Mouse (Mus musculus): ENCODE data around the gene Kcnt2. TPM values are rescaled to one million over a fixed set of nuclear protein-coding genes. Genes with fewer than 3 reads are reported as not detected.

The Kcnt2 gene
- polyA plus RNA-seq, 1 experiment from 2014 or later: 1.3 TPM

- Histone ChIP-seq H3K27ac (replicated peaks; ENCODE audit: low read depth, low read length) (no peak overlapping the region), H3K4me3 (ENCODE audit: low read depth, low read length) (no peak overlapping the region), H3K9me3 (ENCODE audit: control insufficient read depth, low read length) (no peaks in the 10 kb centered on the region), H3K36me3 (ENCODE audit: control insufficient read depth, insufficient read depth, low read length) (no peaks in the 10 kb centered on the region), H3K4me1 (ENCODE audit: control insufficient read depth, insufficient read depth, low read length) (no peaks in the 10 kb centered on the region), H3K4me2 (ENCODE audit: low read depth, severe bottlenecking) (no peak overlapping the region), H3K27me3 (ENCODE audit: control insufficient read depth, insufficient read depth, low read length) (no peaks in the 10 kb centered on the region), H3K9ac (ENCODE audit: low read length) (no peak overlapping the region)
- no peak for DNase-seq (ENCODE audit: low spot score)
- 89% methylated on average over 3 of the region's 3 CpGs for WGBS
- ATAC-seq (ENCODE audit: insufficient number of reproducible peaks, low FRiP score, low TSS enrichment, low read depth): no peak
Measured at GRCm38 (mm10) chr1:140381093-140381492, 135.1 kb downstream of the Kcnt2 start.

GRCm38 (mm10) chr1:140390301-140390700 lies 144.3 kb downstream of the Kcnt2 start:
- Histone ChIP-seq H3K27me3 (ENCODE audit: control insufficient read depth, insufficient read depth, low read length) (no peaks in the 10 kb centered on the region), H3K9ac (ENCODE audit: low read length) (no peak overlapping the region), H3K4me3 (ENCODE audit: low read depth, low read length) (no peak overlapping the region), H3K4me1 (ENCODE audit: control insufficient read depth, insufficient read depth, low read length) (no peaks in the 10 kb centered on the region), H3K36me3 (ENCODE audit: control insufficient read depth, insufficient read depth, low read length) (no peaks in the 10 kb centered on the region), H3K4me2 (ENCODE audit: low read depth, severe bottlenecking) (no peak overlapping the region), H3K27ac (replicated peaks; ENCODE audit: low read depth, low read length) (no peak overlapping the region), H3K9me3 (ENCODE audit: control insufficient read depth, low read length) (no peaks in the 10 kb centered on the region)
- WGBS: 72% methylated on average over 4 of the region's 4 CpGs
- DNase-seq (ENCODE audit: low spot score) (no peak), ATAC-seq (ENCODE audit: insufficient number of reproducible peaks, low FRiP score, low TSS enrichment, low read depth) (no peak)

GRCm38 (mm10) chr1:140397756-140398155 lies 151.8 kb downstream of the Kcnt2 start:
- H3K36me3 ChIP-seq (ENCODE audit: control insufficient read depth, insufficient read depth, low read length): no peaks in the 10 kb centered on the region
- H3K4me3 ChIP-seq (ENCODE audit: low read depth, low read length): no peak overlapping the region
- H3K27me3 ChIP-seq (ENCODE audit: control insufficient read depth, insufficient read depth, low read length): no peaks in the 10 kb centered on the region

GRCm38 (mm10) chr1:140406631-140407288 lies 160.8 kb downstream of the Kcnt2 start:
- WGBS: 62% methylated on average over 4 of the region's 4 CpGs
- H3K27me3 ChIP-seq (ENCODE audit: control insufficient read depth, insufficient read depth, low read length): no peaks in the 10 kb centered on the region
- no peak for ATAC-seq (ENCODE audit: insufficient number of reproducible peaks, low FRiP score, low TSS enrichment, low read depth)
- no peaks in the 10 kb centered on the region for H3K36me3 ChIP-seq (ENCODE audit: control insufficient read depth, insufficient read depth, low read length)
- no peak overlapping the region for H3K4me2 ChIP-seq (ENCODE audit: low read depth, severe bottlenecking)
- no peak overlapping the region for H3K4me3 ChIP-seq (ENCODE audit: low read depth, low read length)
- DNase-seq (ENCODE audit: low spot score): no peak
- no peak overlapping the region for H3K9ac ChIP-seq (ENCODE audit: low read length)
- H3K9me3 ChIP-seq (ENCODE audit: control insufficient read depth, low read length): no peaks in the 10 kb centered on the region
- H3K4me1 ChIP-seq (ENCODE audit: control insufficient read depth, insufficient read depth, low read length): no peaks in the 10 kb centered on the region
- H3K27ac ChIP-seq (replicated peaks; ENCODE audit: low read depth, low read length): no peak overlapping the region

More at GRCm38 (mm10) chr1:140397756-140398155, 151.8 kb downstream of the Kcnt2 start:
- no peaks in the 10 kb centered on the region for H3K9me3 ChIP-seq (ENCODE audit: control insufficient read depth, low read length)
- H3K4me1 ChIP-seq (ENCODE audit: control insufficient read depth, insufficient read depth, low read length): no peaks in the 10 kb centered on the region
- DNase-seq (ENCODE audit: low spot score): no peak
- no peak for ATAC-seq (ENCODE audit: insufficient number of reproducible peaks, low FRiP score, low TSS enrichment, low read depth)
- H3K9ac ChIP-seq (ENCODE audit: low read length): no peak overlapping the region
- H3K27ac ChIP-seq (replicated peaks; ENCODE audit: low read depth, low read length): no peak overlapping the region
- H3K4me2 ChIP-seq (ENCODE audit: low read depth, severe bottlenecking): no peak overlapping the region

- DNase-seq (ENCODE audit: low spot score) (no peak), ATAC-seq (ENCODE audit: insufficient number of reproducible peaks, low FRiP score, low TSS enrichment, low read depth) (no peak)
- WGBS: 64% methylated on average over 1 of the region's 1 CpGs
Measured at GRCm38 (mm10) chr1:140415761-140416160, 169.8 kb downstream of the Kcnt2 start.

GRCm38 (mm10) chr1:140422954-140423353 lies 177.0 kb downstream of the Kcnt2 start:
- Histone ChIP-seq H3K27me3 (ENCODE audit: control insufficient read depth, insufficient read depth, low read length) (no peaks in the 10 kb centered on the region), H3K4me1 (ENCODE audit: control insufficient read depth, insufficient read depth, low read length) (no peaks in the 10 kb centered on the region), H3K9ac (ENCODE audit: low read length) (no peak overlapping the region), H3K4me3 (ENCODE audit: low read depth, low read length) (no peak overlapping the region), H3K9me3 (ENCODE audit: control insufficient read depth, low read length) (no peaks in the 10 kb centered on the region), H3K36me3 (ENCODE audit: control insufficient read depth, insufficient read depth, low read length) (no peaks in the 10 kb centered on the region), H3K4me2 (ENCODE audit: low read depth, severe bottlenecking) (no peak overlapping the region), H3K27ac (replicated peaks; ENCODE audit: low read depth, low read length) (no peak overlapping the region)
- DNase-seq (ENCODE audit: low spot score) (no peak), ATAC-seq (ENCODE audit: insufficient number of reproducible peaks, low FRiP score, low TSS enrichment, low read depth) (no peak)

More at GRCm38 (mm10) chr1:140415761-140416160, 169.8 kb downstream of the Kcnt2 start:
- Histone ChIP-seq H3K27ac (replicated peaks; ENCODE audit: low read depth, low read length) (no peak overlapping the region), H3K9me3 (ENCODE audit: control insufficient read depth, low read length) (no peaks in the 10 kb centered on the region), H3K4me3 (ENCODE audit: low read depth, low read length) (no peak overlapping the region), H3K4me1 (ENCODE audit: control insufficient read depth, insufficient read depth, low read length) (no peaks in the 10 kb centered on the region), H3K4me2 (ENCODE audit: low read depth, severe bottlenecking) (no peak overlapping the region), H3K27me3 (ENCODE audit: control insufficient read depth, insufficient read depth, low read length) (no peaks in the 10 kb centered on the region), H3K36me3 (ENCODE audit: control insufficient read depth, insufficient read depth, low read length) (no peaks in the 10 kb centered on the region), H3K9ac (ENCODE audit: low read length) (no peak overlapping the region)

GRCm38 (mm10) chr1:140429284-140429850 lies 183.4 kb downstream of the Kcnt2 start:
- Histone ChIP-seq H3K4me1 (ENCODE audit: control insufficient read depth, insufficient read depth, low read length) (no peaks in the 10 kb centered on the region), H3K36me3 (ENCODE audit: control insufficient read depth, insufficient read depth, low read length) (no peaks in the 10 kb centered on the region), H3K9ac (ENCODE audit: low read length) (no peak overlapping the region), H3K4me3 (ENCODE audit: low read depth, low read length) (no peak overlapping the region), H3K27ac (replicated peaks; ENCODE audit: low read depth, low read length) (no peak overlapping the region), H3K4me2 (ENCODE audit: low read depth, severe bottlenecking) (no peak overlapping the region), H3K9me3 (ENCODE audit: control insufficient read depth, low read length) (no peaks in the 10 kb centered on the region), H3K27me3 (ENCODE audit: control insufficient read depth, insufficient read depth, low read length) (no peaks in the 10 kb centered on the region)
- ATAC-seq (ENCODE audit: insufficient number of reproducible peaks, low FRiP score, low TSS enrichment, low read depth) (no peak), DNase-seq (ENCODE audit: low spot score) (no peak)
- 43% methylated on average over 2 of the region's 2 CpGs for WGBS

GRCm38 (mm10) chr1:140432039-140432438 lies 186.1 kb downstream of the Kcnt2 start:
- Histone ChIP-seq H3K9me3 (ENCODE audit: control insufficient read depth, low read length) (no peaks in the 10 kb centered on the region), H3K9ac (ENCODE audit: low read length) (no peak overlapping the region), H3K27ac (replicated peaks; ENCODE audit: low read depth, low read length) (no peak overlapping the region), H3K36me3 (ENCODE audit: control insufficient read depth, insufficient read depth, low read length) (no peaks in the 10 kb centered on the region), H3K27me3 (ENCODE audit: control insufficient read depth, insufficient read depth, low read length) (no peaks in the 10 kb centered on the region), H3K4me3 (ENCODE audit: low read depth, low read length) (no peak overlapping the region), H3K4me1 (ENCODE audit: control insufficient read depth, insufficient read depth, low read length) (no peaks in the 10 kb centered on the region), H3K4me2 (ENCODE audit: low read depth, severe bottlenecking) (no peak overlapping the region)
- ATAC-seq (ENCODE audit: insufficient number of reproducible peaks, low FRiP score, low TSS enrichment, low read depth) (no peak), DNase-seq (ENCODE audit: low spot score) (no peak)
- 48% methylated on average over 1 of the region's 1 CpGs for WGBS

GRCm38 (mm10) chr1:140434791-140435190 lies 188.8 kb downstream of the Kcnt2 start:
- WGBS: 80% methylated on average over 2 of the region's 2 CpGs
- DNase-seq (ENCODE audit: low spot score) (no peak), ATAC-seq (ENCODE audit: insufficient number of reproducible peaks, low FRiP score, low TSS enrichment, low read depth) (no peak)
- no peak overlapping the region for H3K4me2 ChIP-seq (ENCODE audit: low read depth, severe bottlenecking)
- H3K4me1 ChIP-seq (ENCODE audit: control insufficient read depth, insufficient read depth, low read length): no peaks in the 10 kb centered on the region
- no peaks in the 10 kb centered on the region for H3K27me3 ChIP-seq (ENCODE audit: control insufficient read depth, insufficient read depth, low read length)
- H3K36me3 ChIP-seq (ENCODE audit: control insufficient read depth, insufficient read depth, low read length): no peaks in the 10 kb centered on the region
- no peak overlapping the region for H3K27ac ChIP-seq (replicated peaks; ENCODE audit: low read depth, low read length)
- H3K9me3 ChIP-seq (ENCODE audit: control insufficient read depth, low read length): no peaks in the 10 kb centered on the region
- H3K4me3 ChIP-seq (ENCODE audit: low read depth, low read length): no peak overlapping the region
- no peak overlapping the region for H3K9ac ChIP-seq (ENCODE audit: low read length)

Data from limb, embryonic 11.5 days (tissue).